Mouse (Mus musculus) olfactory bulb, adult 2 months (tissue): Measurements from ENCODE around the gene Rnf10.

Experiments used
- CTCF ChIP-seq: fragments of 200-500 bp; IDR thresholded peaks from 2 replicates; pipeline ENCODE4 v1.5.1; 2012; ENCODE audit warnings: low read depth, mild to moderate bottlenecking, low read length, moderate library complexity; ENCODE audit not compliant: insufficient read depth
- POLR2A ChIP-seq: fragments of 200-500 bp; IDR thresholded peaks from 2 replicates; pipeline ENCODE4 v1.6.1; 2012; ENCODE audit warnings: mild to moderate bottlenecking, low read depth, low read length, moderate library complexity; ENCODE audit not compliant: insufficient read depth

DNA sequence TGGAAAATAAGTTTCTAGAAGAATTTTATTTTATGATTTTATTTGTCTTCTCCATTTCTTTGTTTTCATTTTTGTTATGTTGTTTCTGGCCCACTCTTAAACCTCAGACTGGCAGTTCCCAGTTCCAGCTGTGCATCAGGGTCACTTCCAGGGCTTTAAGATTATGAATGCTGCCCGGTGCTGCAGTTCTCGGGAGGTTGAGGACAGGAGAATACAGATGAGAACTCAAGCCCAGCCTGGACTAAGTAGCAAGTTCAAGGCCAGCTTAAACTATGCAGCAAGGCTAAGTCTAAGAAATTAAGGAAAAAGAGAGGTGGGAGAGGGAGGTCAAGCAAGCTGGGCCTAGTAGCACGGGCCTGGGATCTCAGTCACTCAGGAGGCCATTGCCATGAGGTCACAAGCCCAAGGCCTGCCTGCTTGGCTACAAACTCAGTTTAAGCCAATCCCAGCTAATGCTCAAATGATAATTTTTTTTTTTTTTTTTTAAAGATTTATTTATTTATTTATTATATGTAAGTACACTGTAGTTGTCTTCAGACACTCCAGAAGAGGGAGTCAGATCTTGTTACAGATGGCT lies 5.1 kb downstream of the Rnf10 start:
- TF ChIP-seq POLR2A, result no peak
- TF ChIP-seq CTCF, result no peak
